Mouse (Mus musculus): Measurements from ENCODE around the gene Pgap2.
A peak's percentile ranks its signal among the peaks of the same experiment; 100 is the strongest.

Pgap2 gene

DNA sequence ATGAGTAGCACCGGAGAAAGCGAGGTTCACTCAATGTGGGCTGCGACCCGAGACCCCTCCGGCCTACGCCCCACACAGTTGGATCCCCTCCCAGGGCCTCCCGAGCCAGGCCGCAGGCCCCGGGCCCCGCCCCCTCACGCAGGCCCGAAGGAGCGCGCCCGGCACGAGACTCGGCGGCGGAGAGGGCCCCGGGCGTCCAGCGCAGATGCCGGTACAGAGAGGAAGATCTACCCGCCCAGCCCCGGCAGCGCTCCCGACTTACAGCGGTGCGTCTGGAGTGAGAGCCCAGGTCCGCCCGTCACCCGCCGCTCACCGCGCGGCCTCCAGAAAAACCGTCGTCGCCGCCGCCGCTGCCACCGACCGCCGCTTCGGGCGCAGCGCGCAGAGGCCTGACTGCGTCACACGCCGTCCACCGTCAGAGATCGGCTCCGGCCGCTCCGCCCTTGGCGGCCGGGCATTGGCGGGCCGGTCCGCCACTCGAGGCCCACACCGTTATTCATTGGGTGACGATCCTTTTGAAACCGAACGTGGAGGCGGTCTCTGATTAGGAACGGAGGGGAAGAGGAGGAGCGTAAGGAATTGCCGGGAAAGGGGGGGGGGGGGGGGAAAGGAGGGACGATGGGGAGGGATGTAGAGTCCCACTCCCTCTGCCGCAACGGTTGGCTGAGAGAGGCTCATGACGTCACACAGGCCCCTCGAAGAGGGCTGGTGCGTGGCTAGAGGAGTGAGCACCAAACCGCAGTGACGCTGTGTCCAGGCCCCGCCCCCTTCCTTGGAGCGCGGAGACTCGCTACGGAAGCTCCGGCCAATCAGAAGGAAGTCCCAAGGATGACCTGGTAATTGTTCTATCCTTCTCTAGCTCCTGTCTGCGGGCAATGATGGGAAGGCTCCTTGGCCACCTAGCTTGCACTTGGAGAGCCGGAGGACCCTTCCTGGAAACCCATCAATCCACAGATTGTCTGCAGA lies at the start of gene Pgap2, which contains the start of gene Nup98:
Gene Pgap2, plus strand, starts transcription at position 453 of the 966 bp plus-strand sequence.
Gene Nup98, minus strand, starts transcription at position 421 of the 966 bp plus-strand sequence.
- DNase-seq (ENCODE audit: low spot score in 2 of 2), result peak; percentile 96 to 98

DNA sequence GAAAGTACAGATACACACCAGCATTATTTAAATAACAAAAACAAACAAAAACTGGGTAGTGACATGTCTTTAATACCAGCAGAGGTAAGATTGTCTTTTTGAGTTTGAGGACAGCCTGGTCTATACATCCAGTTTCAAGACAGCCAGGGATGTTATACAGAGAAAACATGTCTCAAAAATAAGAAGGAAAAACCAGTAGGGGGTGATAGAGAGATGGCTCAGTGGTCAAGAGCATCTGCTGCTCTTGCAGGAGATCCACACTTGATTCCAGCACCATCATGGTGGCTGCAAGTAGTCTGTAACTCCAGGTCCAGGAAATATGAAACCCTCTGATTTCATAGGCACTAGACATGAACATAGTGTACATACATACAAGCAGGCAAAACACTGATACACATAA lies 39.7 kb upstream of the Pgap2 start:
- DNase-seq (ENCODE audit: low spot score in 2 of 2), result no peak

DNA sequence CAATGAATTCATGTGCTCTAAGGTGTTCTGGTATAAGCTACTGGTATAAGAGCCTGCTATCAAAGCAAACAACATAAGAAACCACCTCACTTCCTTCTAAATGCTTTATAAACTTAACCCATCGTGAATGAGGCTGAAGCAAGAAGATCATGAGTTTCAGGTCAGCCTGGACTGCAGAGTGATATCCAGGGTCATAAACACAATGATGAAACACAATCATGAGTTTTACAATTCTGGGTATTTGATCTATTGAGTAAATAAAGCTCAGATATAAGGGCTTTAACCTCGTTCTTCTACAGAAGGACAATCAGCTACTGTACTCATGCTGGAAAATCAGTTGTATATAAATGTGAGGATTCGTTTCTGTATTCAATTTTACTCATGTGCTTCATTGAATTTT lies 26.2 kb upstream of the Pgap2 start:
- no peak for DNase-seq (ENCODE audit: low spot score in 2 of 2)

DNA sequence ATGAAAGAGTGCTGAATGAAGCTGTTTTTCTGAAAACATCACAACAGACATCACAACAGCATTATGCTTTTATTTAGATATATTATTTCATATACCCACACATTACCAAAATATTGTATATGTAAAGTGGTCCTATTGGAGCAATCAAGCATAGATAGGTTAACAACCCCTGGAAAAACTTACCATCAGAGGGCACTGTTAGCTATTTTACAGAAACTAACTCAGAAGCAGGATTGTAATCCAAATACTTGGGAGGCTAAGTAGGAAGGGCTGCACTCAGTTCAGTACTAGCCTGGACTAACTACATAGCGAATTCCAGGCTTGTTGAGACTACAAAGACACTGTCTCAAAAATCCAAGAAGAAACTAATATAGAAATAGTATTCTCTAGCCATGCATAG lies 17.7 kb upstream of the Pgap2 start:
- DNase-seq (ENCODE audit: low spot score in 2 of 2), result no peak

DNA sequence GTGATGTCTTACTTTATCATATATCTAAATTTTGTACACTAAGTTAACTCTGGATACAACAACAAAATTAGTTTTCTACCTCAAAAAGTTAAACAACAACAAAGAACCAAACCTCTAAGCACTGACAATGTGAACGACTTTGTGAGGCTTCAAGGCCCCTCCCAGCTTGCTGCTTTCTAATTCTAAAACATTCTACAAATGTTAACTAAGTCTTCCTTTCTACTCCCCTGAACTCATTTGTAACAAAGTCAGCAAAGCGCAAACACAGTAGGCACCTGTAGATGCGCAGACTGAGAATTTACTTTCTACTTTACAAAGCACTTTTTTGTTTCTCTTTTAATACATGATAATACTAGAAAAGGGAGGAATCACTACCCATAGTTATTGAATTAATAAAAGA lies 9.4 kb upstream of the Pgap2 start:
- no peak for DNase-seq (ENCODE audit: low spot score in 2 of 2)

DNA sequence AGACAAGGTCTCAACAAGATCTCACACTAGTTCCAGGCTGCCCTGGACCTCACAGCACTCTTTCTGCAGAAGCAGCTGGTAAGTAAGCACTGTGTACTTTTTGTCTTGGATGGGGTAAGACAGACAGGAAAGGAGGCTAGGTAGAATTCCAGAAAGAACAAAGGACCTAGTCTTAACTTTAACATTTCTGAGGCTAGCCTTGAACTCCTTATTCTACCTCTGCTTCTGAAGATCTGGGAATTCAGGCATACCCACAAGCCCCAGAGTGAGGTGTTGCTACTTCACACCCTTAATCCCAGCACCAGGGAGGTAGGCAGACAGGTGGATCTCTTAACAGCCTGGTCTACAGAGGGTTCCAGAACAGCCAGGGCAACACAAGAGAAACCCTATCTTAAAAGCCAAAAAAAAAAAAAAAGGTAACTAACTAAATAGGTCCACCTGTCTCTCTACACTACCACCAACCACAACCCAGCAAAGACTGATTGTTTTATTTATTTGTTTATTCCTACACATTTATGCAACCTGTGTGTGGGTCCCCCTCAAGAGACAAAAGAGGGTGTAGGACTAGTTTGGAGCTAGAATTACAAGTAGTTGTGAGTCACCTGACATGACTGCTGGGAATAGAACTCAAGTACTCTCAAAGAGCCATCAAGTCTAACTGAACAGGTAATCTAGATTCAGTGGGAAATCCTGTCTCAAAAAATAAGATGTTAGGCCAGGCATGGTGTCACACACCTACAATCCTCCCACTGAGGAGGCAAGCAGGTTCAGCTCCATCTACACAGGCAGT lies 8.8 kb upstream of the Pgap2 start:
- DNase-seq (ENCODE audit: low spot score in 2 of 2), result no peak

DNA sequence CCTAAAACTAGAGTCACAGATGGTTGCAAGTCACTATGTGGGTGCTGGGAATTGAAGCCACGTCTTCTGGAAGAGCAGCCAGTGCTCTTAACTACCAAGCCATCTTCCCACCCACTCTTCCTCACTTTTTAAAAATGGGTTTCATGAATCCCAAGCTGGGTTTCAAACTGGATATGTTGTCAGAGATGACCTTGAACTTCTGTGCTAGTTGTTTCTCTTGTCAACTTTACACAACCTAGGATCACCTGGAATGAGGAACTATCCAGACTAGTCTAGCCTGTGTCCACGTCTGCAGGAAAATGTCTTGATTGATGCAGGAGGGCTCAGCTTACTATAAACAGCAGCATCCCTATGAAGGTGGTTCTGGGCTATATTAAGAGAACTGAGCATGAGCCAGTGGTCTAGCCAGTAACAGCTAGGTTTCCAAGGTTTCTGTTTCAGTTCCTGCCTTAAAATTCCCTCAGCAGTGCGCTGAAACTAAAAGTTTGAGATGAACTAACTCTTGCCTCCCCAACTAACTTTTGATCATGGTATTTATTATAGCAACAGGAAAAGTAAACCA lies 5.6 kb upstream of the Pgap2 start:
- DNase-seq (ENCODE audit: low spot score in 2 of 2), result no peak

DNA sequence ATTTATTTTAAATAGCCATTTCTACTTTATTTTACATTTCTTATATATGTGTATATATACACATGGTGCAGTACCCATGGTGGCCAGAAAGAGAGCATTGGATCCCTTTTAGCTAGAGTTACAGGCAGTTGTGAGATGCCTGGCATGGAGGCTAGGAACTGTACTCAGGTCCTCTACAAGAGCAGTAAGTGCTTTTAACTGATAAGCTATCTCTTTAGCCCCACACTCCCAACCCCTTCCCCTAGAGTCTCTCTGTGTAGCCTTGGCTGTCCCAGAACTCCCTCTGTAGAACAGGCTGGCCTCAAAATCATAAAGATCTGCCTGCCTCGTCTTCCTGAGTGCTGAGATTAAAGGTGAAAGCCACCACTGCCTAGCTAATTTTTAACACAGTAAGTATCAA lies 4.4 kb upstream of the Pgap2 start:
- no peak for DNase-seq (ENCODE audit: low spot score in 2 of 2)

DNA sequence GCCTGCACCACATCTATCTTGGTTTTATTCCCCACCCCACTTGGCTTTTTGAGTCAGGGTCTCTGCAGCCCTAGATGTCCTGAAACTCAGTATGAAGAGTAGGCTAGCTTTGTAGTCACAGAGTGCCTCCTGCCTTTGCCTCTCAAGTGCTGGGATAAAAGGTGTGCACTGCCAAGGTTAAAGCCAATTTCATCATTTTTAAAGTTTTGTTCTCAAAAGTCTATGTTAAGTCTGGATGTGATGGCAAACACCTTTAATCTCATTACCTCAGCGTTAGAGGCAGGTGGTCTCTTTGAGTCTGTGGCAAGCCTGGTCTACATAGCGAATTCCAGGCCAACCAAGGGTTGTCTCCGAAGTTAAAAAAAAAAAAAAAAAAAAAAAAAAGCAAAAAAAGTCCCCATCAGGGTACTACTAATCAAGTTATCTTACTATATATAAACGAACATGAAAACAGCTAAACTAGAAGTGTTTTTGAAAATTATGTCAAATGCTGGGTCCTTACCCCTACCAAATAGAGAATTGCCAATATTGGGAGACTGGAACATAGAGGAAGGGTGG lies 1.1 kb upstream of the Pgap2 start:
- no peak for DNase-seq (ENCODE audit: low spot score in 2 of 2)

DNA sequence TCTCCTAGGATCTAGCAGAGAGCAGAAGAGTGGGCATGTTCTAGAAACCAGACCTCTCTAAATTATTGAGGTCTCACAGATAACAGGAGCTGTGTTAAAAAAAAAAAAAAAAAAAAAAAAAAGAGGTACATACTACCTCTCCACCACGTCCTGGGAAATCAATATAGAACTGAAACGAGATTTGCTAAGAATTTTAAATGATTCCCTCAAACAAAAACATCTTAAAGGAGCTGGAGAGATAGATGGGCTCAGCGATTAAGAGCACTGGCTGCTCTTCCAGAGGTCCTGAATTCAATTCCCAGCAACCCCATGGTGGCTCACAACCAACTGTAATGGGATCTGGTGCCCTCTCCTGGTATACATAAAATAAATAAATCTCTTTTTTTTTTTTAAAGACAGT lies 1.1 kb downstream of the Pgap2 start:
- DNase-seq (ENCODE audit: low spot score in 2 of 2), result no peak

DNA sequence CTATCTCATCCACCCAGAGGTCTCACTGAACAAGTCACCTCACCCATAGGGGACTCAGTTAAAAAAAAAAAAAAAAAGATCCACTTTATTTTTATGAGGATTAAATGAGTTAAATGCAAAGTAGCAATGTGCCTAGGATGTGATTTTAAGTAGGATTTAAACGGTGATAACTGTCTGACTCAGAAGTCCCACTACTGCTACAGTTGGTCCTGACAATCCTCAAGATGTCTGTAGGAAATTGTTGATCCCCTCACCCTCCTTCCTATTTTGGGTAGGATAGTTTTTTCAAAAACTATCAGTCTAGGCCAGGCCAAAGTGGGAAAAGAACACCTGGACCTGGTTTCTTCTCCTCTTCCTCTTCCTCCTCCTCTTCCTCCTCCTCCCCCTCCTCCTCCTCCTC lies 11.9 kb downstream of the Pgap2 start:
- DNase-seq (ENCODE audit: low spot score in 2 of 2), result no peak

DNA sequence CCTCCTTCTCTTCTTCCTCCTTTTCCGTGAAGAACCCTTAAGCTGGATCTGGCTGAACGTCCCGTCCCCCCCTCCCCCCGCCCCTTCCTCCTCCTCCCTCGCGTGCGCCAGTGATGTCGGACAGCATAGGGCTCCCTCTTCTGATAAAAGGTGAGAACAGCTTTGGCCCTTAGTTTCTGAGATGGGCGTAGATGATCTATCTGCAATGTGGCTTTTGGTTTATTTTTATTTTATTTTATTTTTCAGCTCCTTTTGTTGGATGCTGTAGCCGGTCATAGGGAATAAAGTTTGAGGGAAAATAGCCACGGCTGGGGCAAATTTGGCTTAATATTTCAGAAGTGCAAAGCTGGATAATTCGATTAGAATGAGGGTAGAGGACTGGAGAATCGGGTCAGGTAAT lies 12.3 kb downstream of the Pgap2 start:
- no peak for DNase-seq (ENCODE audit: low spot score in 2 of 2)

DNA sequence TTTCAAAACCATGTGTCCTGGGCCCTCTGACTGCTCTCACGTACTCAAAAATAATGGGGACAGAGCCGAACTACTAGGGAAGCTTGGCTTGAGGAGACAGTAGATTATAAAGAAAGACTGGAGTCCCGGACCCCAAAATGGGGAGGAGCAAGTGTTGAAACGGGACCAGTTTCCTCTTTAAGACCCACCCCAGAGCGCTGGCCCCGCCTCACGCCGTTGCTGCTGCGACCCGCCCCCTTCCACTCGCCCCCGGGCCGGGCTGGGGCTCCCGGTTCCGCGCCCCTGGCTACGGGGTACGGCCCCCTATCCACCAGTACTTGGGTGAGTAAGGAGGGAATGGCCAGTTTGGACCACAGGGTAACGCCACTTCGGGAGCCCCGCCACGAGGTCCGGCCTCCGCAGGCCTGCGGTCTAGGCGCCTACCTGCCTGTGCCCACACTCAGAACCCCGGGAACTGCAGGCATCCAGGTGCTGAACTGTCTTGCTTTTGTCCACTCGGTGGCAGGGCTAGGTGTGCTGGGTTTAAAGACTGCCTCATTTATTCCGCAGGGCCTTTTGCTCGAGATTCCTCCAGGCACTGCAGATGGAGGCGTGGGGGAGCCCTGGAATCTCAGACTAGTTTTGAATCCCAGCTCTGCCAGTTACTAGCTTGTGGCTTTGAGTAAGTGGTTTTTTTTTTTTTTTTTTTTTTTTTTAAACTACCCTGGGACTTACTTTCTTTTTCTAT lies 13.0 kb downstream of the Pgap2 start:
- DNase-seq (ENCODE audit: low spot score in 2 of 2), result peak; percentile 42 to 55

DNA sequence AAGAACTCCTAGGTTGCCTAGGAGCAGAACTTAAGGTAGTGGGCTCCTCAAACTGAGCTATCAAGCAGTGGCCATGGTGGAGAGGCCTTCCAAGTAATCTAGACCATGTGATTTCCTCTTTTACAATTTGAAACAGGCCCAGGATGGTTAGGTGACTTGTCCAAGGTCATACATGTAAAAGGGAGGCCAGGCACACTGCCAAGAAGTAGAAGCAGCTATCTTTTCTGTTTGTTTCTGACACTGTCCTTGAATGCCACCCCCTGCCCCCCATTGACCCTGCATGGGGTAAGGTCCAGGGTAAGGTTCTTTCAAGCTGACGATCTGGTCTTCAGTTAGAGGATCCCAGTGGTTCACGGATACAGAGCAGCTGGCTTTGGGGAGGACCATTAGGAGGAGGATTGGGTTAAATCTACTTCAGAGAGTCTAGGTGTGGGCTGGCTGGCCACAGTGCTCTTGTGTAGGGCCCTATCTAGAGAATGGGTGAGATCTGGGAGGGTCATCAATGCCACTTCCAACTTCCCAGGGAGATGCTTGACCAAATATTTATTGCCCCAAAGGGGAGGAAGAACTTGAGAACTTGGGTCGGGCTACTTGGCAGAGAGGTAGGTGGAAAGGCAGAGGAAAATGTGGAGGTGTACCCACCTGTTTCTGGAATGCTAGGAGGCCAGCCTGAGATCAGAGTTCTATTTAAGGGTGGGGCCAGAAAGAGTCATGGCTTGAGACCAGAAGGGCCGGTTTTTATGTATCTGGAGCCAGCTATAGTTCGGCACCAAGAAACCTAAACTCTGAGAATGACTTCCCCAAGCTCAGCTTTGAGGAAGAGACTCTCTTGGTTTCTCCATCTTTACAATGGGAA lies 14.1 kb downstream of the Pgap2 start:
- no peak for DNase-seq (ENCODE audit: low spot score in 2 of 2)

DNA sequence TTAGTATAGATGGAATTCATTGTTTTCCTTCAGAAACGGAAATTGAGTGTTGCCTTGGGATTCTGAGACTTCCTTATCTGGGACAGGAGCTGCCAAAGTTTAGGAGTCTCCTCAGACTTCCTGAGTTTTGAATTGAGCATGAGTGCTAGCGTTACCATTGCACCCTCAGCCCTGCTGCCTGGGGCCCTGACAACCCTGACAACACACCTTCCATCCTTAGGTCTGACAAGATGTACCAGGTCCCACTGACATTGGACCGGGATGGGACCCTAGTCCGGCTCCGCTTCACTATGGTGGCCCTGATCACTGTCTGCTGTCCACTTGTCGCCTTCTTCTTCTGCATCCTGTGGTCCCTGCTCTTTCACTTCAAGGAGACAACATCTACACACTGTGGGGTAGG lies 16.0 kb downstream of the Pgap2 start:
- DNase-seq (ENCODE audit: low spot score in 2 of 2), result no peak

DNA sequence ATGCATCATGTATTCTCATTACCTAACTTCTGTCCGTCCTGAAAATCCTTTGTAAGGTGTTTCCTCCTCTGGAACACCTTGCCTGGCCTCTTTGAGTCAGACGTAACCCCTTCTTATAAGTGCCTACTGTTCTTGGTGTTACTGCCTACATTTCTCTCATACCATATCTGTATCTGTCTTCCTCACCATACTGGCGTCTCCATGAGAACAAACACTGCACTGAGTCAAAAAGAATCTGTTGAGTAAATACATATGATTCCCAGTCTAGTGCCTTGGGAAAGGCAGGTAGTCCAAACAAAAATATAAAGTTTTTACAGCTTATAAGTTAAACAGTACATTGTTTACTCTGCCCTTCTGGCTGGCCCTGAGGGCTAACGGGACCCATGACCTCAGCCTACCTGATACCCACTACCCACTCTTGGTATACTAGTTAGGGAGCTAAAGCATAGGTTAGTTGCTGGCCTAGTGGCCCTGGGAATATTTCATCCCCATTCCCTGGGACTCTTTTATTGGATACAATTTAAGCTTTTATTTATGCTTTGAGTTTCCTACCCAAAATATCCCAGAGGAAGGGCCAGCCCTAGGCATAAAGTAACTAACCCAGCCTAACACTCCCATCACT lies 18.2 kb downstream of the Pgap2 start:
- DNase-seq (ENCODE audit: low spot score in 2 of 2), result no peak

DNA sequence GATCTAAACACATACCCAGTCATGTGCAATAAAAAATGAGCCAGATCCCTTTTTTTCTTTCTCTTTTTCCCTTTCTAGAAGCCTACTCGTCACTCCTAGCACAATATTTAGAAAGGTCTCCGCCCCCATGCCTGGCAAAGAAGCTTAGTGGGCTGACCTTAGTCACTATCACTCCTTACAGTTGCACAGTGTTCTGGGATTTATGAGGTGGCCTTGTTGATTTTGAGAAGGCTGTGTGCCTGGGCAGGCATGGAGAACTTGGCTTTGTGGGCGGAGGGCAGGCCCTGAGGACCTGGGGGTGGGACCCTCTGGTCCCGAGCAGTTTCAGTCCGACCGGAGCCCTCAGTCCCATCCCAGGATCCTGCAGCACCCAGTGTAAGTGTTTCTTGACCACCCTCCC lies 19.8 kb downstream of the Pgap2 start:
- no peak for DNase-seq (ENCODE audit: low spot score in 2 of 2)

DNA sequence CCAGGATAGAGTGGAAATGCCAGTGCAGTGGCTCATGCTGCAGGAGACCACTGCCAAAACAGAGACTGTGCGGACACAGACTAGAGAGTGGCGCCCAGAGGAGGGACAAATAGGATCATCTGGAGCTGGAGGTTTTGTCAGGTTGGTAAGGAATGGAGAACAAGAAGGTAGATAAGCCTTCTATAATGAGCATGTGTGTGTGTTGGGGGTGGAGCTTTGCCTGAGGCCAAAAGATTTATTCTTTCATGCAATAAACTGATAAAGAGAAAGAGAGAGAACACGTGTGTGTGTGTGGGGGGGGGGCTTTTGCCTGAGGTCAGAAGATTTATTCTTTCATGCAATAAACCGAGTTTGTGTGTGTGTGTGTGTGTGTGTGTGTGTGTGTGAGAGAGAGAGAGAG lies 23.1 kb downstream of the Pgap2 start:
- DNase-seq (ENCODE audit: low spot score in 2 of 2), result no peak

DNA sequence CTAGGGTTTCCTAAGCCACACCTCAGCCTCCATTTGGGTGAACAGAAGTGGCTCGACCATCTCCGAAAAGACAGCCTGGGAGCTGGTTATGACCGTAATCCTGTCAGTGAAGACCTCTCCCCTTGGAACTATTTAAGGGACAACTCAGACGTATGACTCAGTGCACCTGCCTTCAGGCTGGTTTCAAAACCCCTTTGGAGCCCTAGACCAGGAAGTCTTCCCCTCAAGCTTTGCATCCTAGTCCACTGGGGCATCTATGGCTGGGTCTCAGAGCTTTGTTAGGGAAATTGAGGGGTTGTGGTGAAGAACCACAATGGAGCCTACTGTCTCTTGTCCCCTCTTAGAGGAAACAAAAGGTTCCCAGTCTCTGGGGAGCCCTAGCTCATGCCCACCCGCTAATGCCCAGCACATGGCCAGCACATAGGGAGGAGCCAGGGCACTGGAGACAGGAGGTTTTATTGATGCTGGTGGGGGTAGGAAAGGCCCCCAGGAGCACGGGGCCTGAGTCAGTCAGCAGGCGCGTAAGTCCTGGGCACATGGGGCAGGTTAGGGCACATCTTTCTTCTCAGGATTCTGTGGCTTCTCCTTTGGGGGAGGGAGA lies 28.8 kb downstream of the Pgap2 start:
- DNase-seq (ENCODE audit: low spot score in 2 of 2), result no peak

DNA sequence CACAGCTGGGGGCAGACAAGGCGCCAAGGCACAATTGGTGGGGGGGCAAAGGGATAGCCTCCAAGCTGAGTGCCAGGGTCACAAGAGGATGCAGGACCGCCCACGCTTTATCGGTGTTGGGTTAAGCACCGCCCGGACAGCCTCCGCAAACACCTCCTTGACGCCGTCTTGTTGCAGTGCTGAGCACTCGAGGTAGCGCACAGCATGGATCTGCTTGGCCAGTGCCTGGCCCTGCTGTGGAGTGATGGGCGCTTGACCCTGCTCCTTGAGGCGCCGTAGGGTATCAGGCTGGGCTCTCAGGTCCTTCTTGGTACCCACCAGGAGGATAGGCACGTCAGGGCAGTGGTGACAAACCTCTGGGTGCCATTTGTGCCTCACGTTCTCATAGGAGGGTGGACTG lies 29.6 kb downstream of the Pgap2 start:
- DNase-seq (ENCODE audit: low spot score in 2 of 2), result no peak
